Mouse (Mus musculus): ENCODE measurements around the gene Tnfrsf8. TPM values are rescaled to one million over a fixed set of nuclear protein-coding genes. Genes with fewer than 3 reads are reported as not detected.
A peak's percentile ranks its signal among the peaks of the same experiment; 100 is the strongest.

Tnfrsf8 gene
- polyA plus RNA-seq, 1 experiment from 2014 or later = 0.15 TPM

DNA sequence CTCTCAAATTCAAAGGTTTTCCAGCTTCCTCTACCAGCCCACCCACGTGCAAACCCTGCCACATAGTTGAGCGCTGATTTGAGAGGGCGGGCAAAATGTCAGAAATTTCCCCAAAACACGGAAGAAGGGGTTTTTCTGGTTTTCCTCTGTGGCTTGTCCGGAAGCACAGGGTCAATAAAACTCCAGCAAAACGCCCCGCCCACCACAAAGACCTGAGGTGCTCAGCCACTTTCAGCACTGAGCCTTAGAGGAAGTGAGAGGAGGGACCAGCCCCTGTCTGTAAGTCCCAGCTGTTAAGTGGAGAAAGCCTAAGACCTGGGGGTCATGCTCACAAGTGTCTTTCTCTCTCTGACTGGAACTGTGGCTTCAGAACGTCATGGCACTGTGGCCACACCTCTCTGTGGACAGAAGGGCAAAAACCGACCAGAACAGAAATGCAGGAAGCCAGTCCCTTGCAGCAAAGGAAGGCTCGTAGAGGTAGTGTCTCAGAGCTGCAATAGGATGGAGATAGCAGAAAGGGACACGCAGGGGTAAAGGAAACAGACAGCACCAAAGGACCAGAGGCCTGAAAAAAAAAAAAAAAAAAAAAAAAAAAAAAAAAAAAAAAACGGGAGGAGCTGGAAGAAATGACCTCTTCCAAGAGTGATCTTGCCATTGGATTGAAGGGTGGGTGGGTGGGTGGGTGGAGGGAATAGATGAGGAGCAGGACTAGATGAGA lies 14.6 kb downstream of the Tnfrsf8 start:
- no peak for ATAC-seq
- Histone ChIP-seq H3K4me3 (ENCODE audit: low read depth, low read length) (no peak overlapping the region), H3K27me3 (replicated peaks; ENCODE audit: control insufficient read depth, insufficient read depth, low read length) (no peaks in the 10 kb centered on the region), H3K4me2 (ENCODE audit: low read length) (no peak overlapping the region), H3K27ac (ENCODE audit: low read depth, low read length) (no peak overlapping the region), H3K36me3 (ENCODE audit: control insufficient read depth, insufficient read depth, low read length) (no peaks in the 10 kb centered on the region), H3K9ac (ENCODE audit: low read length) (no peak overlapping the region), H3K4me1 (ENCODE audit: control insufficient read depth, insufficient read depth, low read length) (no peaks in the 10 kb centered on the region), H3K9me3 (replicated peaks; ENCODE audit: control insufficient read depth, low read length) (no peaks in the 10 kb centered on the region)
- WGBS = 75% methylated on average over 12 of the region's 12 CpGs
- DNase-seq (ENCODE audit: low spot score) = no peak

DNA sequence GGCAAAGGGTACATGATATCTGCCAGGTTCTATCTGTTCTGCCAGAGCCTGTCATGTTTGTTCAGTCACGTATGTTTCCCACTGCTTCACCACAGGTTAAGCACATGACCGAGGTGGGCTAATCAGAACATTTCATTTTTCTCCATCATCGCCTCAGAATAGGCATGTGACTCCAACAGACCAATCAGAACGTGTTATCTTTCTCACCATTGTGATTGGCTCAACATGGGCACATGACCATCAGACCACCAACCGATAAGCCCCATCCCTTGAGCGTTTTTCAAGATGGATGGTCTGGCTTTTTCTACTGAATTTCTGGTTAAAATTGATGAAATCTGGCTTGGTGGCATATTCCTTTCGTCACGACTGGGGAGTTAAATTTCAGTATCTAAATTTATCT lies 15.6 kb downstream of the Tnfrsf8 start:
- DNase-seq (ENCODE audit: low spot score) (no peak), ATAC-seq (no peak)
- H3K9me3 ChIP-seq (replicated peaks; ENCODE audit: control insufficient read depth, low read length) = no peaks in the 10 kb centered on the region
- H3K36me3 ChIP-seq (ENCODE audit: control insufficient read depth, insufficient read depth, low read length) = no peaks in the 10 kb centered on the region
- no peak overlapping the region for H3K4me3 ChIP-seq (ENCODE audit: low read depth, low read length)
- WGBS = 89% methylated on average over 8 of the region's 8 CpGs
- H3K9ac ChIP-seq (ENCODE audit: low read length) = no peak overlapping the region
- H3K4me1 ChIP-seq (ENCODE audit: control insufficient read depth, insufficient read depth, low read length) = no peaks in the 10 kb centered on the region
- H3K27me3 ChIP-seq (replicated peaks; ENCODE audit: control insufficient read depth, insufficient read depth, low read length) = no peaks in the 10 kb centered on the region
- H3K4me2 ChIP-seq (ENCODE audit: low read length) = no peak overlapping the region
- H3K27ac ChIP-seq (ENCODE audit: low read depth, low read length) = no peak overlapping the region

DNA sequence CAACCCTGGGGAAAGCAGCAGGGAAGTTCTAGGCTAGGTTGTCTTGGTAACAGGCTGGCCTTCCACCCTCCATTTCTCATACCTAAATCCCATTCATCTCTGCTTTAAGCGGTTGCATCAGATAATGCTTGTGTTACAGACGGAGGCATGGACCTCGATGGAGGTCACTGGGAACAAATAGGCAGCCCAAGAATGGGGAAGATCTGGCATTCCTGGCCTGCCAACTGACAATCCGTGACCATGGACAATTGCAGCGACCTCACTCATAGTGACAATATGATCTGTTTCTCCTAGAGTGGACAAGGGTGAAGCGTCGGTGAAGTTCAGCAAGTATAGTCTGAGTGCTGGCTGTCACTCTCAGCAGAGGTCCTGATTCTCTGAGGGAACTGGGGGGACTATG lies 16.1 kb downstream of the Tnfrsf8 start:
- H3K4me2 ChIP-seq (ENCODE audit: low read length) = no peak overlapping the region
- WGBS = 84% methylated on average over 7 of the region's 7 CpGs
- H3K4me1 ChIP-seq (ENCODE audit: control insufficient read depth, insufficient read depth, low read length) = no peaks in the 10 kb centered on the region
- no peaks in the 10 kb centered on the region for H3K27me3 ChIP-seq (replicated peaks; ENCODE audit: control insufficient read depth, insufficient read depth, low read length)
- H3K36me3 ChIP-seq (ENCODE audit: control insufficient read depth, insufficient read depth, low read length) = no peaks in the 10 kb centered on the region
- no peak for ATAC-seq
- DNase-seq (ENCODE audit: low spot score) = no peak
- H3K27ac ChIP-seq (ENCODE audit: low read depth, low read length) = no peak overlapping the region
- no peaks in the 10 kb centered on the region for H3K9me3 ChIP-seq (replicated peaks; ENCODE audit: control insufficient read depth, low read length)
- H3K9ac ChIP-seq (ENCODE audit: low read length) = no peak overlapping the region
- no peak overlapping the region for H3K4me3 ChIP-seq (ENCODE audit: low read depth, low read length)

DNA sequence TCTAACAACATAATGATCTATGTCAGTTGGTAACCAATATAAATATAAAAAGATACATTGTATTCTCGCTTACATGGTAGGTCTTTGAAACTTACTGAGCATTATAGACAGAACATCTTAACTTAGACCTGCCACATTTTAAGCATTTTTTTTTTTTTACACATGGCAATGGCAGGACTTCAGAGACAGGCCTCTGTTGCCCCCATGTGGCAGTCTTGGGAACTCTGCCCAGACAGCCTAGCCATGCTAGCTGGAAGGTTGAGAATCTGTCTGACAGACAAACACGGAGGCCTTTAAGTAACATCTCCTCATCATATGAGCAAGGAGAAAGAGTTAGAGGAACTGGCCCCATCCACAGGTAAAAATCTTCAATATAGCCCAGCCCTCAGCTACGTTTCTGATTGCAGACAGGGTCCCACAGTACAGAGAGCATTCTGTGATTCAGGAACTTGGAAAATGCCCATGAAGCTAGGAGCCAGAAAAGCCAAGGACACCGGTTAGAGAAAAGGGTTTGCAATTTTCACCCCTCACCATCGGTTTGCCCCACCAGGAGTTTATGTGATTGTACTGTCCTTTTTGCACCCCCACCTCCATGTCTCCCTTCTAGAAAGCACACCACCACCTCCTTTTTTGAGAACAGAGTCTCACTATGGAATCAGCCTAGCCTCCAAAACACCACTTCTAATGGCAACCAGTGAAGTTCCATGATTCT lies 19.2 kb downstream of the Tnfrsf8 start:
- Histone ChIP-seq H3K4me2 (ENCODE audit: low read length) (no peak overlapping the region), H3K4me3 (ENCODE audit: low read depth, low read length) (no peak overlapping the region), H3K9me3 (replicated peaks; ENCODE audit: control insufficient read depth, low read length) (no peaks in the 10 kb centered on the region), H3K36me3 (ENCODE audit: control insufficient read depth, insufficient read depth, low read length) (no peaks in the 10 kb centered on the region), H3K27me3 (replicated peaks; ENCODE audit: control insufficient read depth, insufficient read depth, low read length) (no peaks in the 10 kb centered on the region), H3K27ac (ENCODE audit: low read depth, low read length) (no peak overlapping the region), H3K9ac (ENCODE audit: low read length) (no peak overlapping the region), H3K4me1 (ENCODE audit: control insufficient read depth, insufficient read depth, low read length) (no peaks in the 10 kb centered on the region)
- 51% methylated on average over 5 of the region's 5 CpGs for whole genome bisulfite sequencing
- ATAC-seq (no peak), DNase-seq (ENCODE audit: low spot score) (peak; percentile 58)

DNA sequence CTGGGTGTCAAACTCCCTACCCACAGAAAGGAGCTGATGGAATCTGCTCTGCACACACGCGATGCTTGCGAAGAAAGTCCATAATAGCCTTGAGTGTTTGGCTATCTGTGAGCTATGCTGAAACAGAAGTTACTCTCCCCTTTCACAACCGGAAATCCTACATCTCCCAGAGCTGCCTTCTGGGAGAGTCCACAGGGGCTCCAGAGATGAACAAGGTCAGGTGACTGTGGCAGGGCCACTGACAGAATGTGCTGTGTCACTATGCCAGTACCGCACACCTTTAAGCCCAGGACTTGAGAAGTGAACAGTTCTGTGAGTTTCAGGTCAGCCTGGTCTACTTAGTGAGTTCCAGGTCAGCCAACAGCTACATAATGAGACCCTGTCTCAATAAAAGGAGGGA lies 20.4 kb downstream of the Tnfrsf8 start:
- H3K36me3 ChIP-seq (ENCODE audit: control insufficient read depth, insufficient read depth, low read length) = no peaks in the 10 kb centered on the region
- H3K4me1 ChIP-seq (ENCODE audit: control insufficient read depth, insufficient read depth, low read length) = no peaks in the 10 kb centered on the region
- H3K9ac ChIP-seq (ENCODE audit: low read length) = no peak overlapping the region
- no peak overlapping the region for H3K27ac ChIP-seq (ENCODE audit: low read depth, low read length)
- 87% methylated on average over 5 of the region's 5 CpGs for WGBS
- no peaks in the 10 kb centered on the region for H3K9me3 ChIP-seq (replicated peaks; ENCODE audit: control insufficient read depth, low read length)
- no peaks in the 10 kb centered on the region for H3K27me3 ChIP-seq (replicated peaks; ENCODE audit: control insufficient read depth, insufficient read depth, low read length)
- no peak overlapping the region for H3K4me2 ChIP-seq (ENCODE audit: low read length)
- H3K4me3 ChIP-seq (ENCODE audit: low read depth, low read length) = no peak overlapping the region
- no peak for ATAC-seq
- no peak for DNase-seq (ENCODE audit: low spot score)

DNA sequence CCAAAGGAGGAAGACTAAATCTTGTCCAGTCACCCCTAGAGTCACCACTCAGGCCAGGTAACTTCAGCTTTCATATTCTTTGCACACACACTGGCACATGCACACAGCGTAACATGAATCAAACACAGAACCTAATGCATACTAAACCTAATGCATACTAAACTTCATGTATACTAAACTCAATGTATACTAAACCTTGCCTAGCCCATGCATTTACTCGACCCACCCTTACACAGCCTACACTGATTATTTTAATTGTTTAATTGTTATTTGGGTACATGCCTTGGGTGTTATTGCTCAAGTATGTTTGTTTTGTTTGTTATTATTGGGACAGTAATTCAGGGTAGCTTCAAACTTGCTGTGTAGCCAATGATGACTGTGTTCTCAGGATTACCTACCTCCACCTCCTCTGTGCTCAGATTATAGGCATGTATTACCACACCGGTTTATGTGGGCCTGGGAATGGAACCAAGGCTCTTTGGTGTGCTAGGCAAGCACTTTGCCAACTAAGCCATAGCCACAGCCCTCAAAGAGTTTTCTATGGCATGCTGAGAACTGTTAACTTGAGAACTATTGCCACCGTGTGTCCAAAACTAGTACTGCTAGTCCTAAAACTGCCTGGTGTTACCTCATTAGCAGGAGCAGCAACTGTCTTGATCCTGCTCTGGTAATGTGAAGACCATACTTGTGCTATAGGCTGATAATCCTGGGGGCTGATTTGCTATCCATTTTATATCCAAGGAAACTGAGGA lies 28.4 kb downstream of the Tnfrsf8 start:
- no peak overlapping the region for H3K4me3 ChIP-seq (ENCODE audit: low read depth, low read length)
- DNase-seq (ENCODE audit: low spot score) (peak; percentile 86), ATAC-seq (peak; percentile 70)
- H3K9me3 ChIP-seq (replicated peaks; ENCODE audit: control insufficient read depth, low read length) = no peaks in the 10 kb centered on the region
- no peak overlapping the region for H3K4me2 ChIP-seq (ENCODE audit: low read length)
- H3K36me3 ChIP-seq (ENCODE audit: control insufficient read depth, insufficient read depth, low read length) = no peaks in the 10 kb centered on the region
- 47% methylated on average over 4 of the region's 4 CpGs for WGBS
- H3K9ac ChIP-seq (ENCODE audit: low read length) = no peak overlapping the region
- H3K27ac ChIP-seq (ENCODE audit: low read depth, low read length) = no peak overlapping the region
- no peaks in the 10 kb centered on the region for H3K4me1 ChIP-seq (ENCODE audit: control insufficient read depth, insufficient read depth, low read length)
- no peaks in the 10 kb centered on the region for H3K27me3 ChIP-seq (replicated peaks; ENCODE audit: control insufficient read depth, insufficient read depth, low read length)

DNA sequence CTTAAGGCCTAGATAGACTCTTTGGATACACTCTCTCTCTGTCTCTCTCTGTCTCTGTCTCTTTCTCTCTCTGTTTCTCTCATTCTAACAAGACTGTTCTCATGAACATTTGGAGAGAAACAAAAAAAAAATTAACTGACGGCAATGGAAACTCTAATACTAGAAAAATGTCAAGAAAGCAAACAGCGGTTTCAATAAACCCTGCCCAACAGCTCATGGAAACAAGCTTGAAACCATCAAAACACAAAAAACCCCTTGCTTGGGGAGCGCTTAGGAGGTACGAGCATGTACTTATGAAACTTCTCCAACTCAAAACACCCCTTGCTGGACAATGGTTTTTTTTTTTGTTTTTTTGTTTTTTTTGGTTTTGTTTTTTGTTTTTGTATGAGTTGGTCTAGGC lies 30.3 kb downstream of the Tnfrsf8 start:
- 92% methylated on average over 4 of the region's 4 CpGs for WGBS
- Histone ChIP-seq H3K9ac (ENCODE audit: low read length) (no peak overlapping the region), H3K4me1 (ENCODE audit: control insufficient read depth, insufficient read depth, low read length) (no peaks in the 10 kb centered on the region), H3K9me3 (replicated peaks; ENCODE audit: control insufficient read depth, low read length) (no peaks in the 10 kb centered on the region), H3K36me3 (ENCODE audit: control insufficient read depth, insufficient read depth, low read length) (no peaks in the 10 kb centered on the region), H3K27ac (ENCODE audit: low read depth, low read length) (no peak overlapping the region), H3K4me2 (ENCODE audit: low read length) (no peak overlapping the region), H3K27me3 (replicated peaks; ENCODE audit: control insufficient read depth, insufficient read depth, low read length) (no peaks in the 10 kb centered on the region), H3K4me3 (ENCODE audit: low read depth, low read length) (no peak overlapping the region)
- DNase-seq (ENCODE audit: low spot score) = no peak
- ATAC-seq = no peak

DNA sequence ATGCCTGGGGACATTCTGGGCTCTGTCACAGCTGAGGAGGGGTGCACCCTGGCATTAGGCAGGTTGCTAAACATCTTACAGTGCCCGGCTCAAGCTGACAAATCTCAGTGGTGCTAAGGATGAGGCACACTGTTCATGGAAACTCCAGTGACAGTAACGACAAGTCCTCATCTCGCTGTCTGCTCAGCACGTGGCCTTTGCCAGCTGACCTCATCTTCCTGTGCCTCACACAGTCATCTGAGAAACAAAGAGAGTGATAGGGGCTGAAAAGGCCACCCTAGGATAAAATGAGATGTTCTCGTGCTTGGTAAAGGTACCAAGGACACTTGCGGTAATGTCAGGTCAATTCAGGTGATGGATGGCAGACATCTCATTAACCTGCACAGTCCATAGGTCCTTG lies 31.5 kb downstream of the Tnfrsf8 start:
- no peaks in the 10 kb centered on the region for H3K4me1 ChIP-seq (ENCODE audit: control insufficient read depth, insufficient read depth, low read length)
- 73% methylated on average over 6 of the region's 6 CpGs for WGBS
- no peak overlapping the region for H3K27ac ChIP-seq (ENCODE audit: low read depth, low read length)
- no peak overlapping the region for H3K4me2 ChIP-seq (ENCODE audit: low read length)
- no peaks in the 10 kb centered on the region for H3K27me3 ChIP-seq (replicated peaks; ENCODE audit: control insufficient read depth, insufficient read depth, low read length)
- DNase-seq (ENCODE audit: low spot score) (no peak), ATAC-seq (no peak)
- H3K9ac ChIP-seq (ENCODE audit: low read length) = no peak overlapping the region
- no peak overlapping the region for H3K4me3 ChIP-seq (ENCODE audit: low read depth, low read length)
- no peaks in the 10 kb centered on the region for H3K36me3 ChIP-seq (ENCODE audit: control insufficient read depth, insufficient read depth, low read length)
- H3K9me3 ChIP-seq (replicated peaks; ENCODE audit: control insufficient read depth, low read length) = no peaks in the 10 kb centered on the region

DNA sequence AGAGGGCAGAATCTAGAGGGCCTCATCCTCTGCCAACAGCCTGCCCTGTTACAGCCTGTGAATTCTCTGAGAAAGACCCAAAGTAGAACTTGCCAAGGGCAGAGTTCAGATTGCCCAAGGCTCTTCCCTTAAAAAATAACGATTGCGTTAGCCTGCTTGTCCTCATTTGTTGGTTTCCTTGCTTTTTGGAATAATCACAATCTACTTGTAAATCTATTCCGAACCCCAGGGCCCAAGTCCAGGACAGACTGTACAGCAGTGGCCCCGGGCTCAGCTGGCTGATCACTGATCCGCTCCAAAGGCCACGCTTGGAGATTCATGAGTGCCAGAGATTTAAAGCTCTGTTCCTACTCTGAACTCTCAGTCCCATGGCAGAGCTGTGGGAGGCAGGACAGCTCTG lies 34.0 kb downstream of the Tnfrsf8 start:
- H3K27ac ChIP-seq (ENCODE audit: low read depth, low read length) = no peak overlapping the region
- no peak for ATAC-seq
- WGBS = 92% methylated on average over 6 of the region's 6 CpGs

More for the DNA sequence above, 34.0 kb downstream of the Tnfrsf8 start:
- no peaks in the 10 kb centered on the region for H3K4me1 ChIP-seq (ENCODE audit: control insufficient read depth, insufficient read depth, low read length)
- no peak overlapping the region for H3K4me3 ChIP-seq (ENCODE audit: low read depth, low read length)
- no peak for DNase-seq (ENCODE audit: low spot score)
- H3K9ac ChIP-seq (ENCODE audit: low read length) = no peak overlapping the region
- H3K4me2 ChIP-seq (ENCODE audit: low read length) = no peak overlapping the region
- no peaks in the 10 kb centered on the region for H3K36me3 ChIP-seq (ENCODE audit: control insufficient read depth, insufficient read depth, low read length)
- H3K9me3 ChIP-seq (replicated peaks; ENCODE audit: control insufficient read depth, low read length) = no peaks in the 10 kb centered on the region
- no peaks in the 10 kb centered on the region for H3K27me3 ChIP-seq (replicated peaks; ENCODE audit: control insufficient read depth, insufficient read depth, low read length)
